In the genomic region with DNA sequence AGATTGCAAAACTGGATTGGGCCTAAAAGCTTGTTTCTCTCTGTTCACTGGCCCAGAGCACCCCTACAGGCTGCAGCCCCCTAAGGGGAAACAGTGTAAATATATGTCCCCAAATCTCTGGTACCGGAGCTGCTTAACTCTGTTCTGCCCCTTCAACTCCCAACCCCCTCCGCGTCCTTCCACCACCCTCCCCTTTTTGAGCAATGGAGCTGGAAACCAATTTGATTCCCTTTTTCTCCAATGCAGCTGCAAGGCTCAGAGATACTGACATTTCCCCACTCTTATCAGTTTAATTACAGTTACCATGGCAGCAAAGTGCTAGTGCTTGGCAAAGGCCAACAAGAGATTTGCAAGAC, we compare ENCODE assay signal across 9 mouse cellular contexts.
DNase-seq lines count a peak whose midpoint lies in the region; ATAC-seq and TF ChIP-seq lines count a peak whose summit lies in the region.
"Had no signal": no experiment of that assay in that cellular context is flagged by ENCODE, and none has a peak within 500 bp of the region (broad histone marks: within the 10 kb centered on the region; RNA-seq: fewer than 3 reads in every experiment).

No protein-coding gene starts in this region.

- no peak for TF ChIP-seq EP300 in heart, postnatal 0 days (IDR thresholded peaks at IDR 0.05; ENCODE audit: low read depth)

- 0 out of 2 replicates have a peak, but pooled peaks cover 8% of the 10 kb centered on the region for H3K27me3 ChIP-seq in heart, postnatal 0 days (ENCODE audit: control insufficient read depth, insufficient read depth, low read length)
- H3K27me3 ChIP-seq in hindbrain, embryonic 13.5 days, result peaks cover 5% of the 10 kb centered on the region
- no peaks in the 10 kb centered on the region for H3K27me3 ChIP-seq in midbrain, embryonic 16.5 days (ENCODE audit: control insufficient read depth, insufficient read depth, low read depth, low read length)

- peaks cover 13% of the 10 kb centered on the region; the same call in 1 of the 2 replicates for H3K4me1 ChIP-seq in heart, postnatal 0 days (ENCODE audit: control insufficient read depth, insufficient read depth)
- peaks cover 62% of the 10 kb centered on the region for H3K4me1 ChIP-seq in hindbrain, embryonic 13.5 days (replicated peaks)
- H3K4me1 ChIP-seq in midbrain, embryonic 16.5 days (ENCODE audit: control insufficient read depth, insufficient read depth, low read length), result peaks cover 18% of the 10 kb centered on the region

- peak overlapping the region; percentile 67; the same call in 1 of the 2 replicates for H3K4me2 ChIP-seq in heart, postnatal 0 days (ENCODE audit: low read depth, low read length)
- H3K4me2 ChIP-seq in hindbrain, embryonic 13.5 days, result peak overlapping the region; percentile 78
- H3K4me2 ChIP-seq in midbrain, embryonic 16.5 days (ENCODE audit: low read length), result peak overlapping the region; percentile 57

- H3K27ac ChIP-seq in heart, postnatal 0 days (ENCODE audit: low read depth), result no peak overlapping the region
- peak overlapping the region; percentile 91 for H3K27ac ChIP-seq in hindbrain, embryonic 13.5 days
- peak overlapping the region; percentile 85 for H3K27ac ChIP-seq in midbrain, embryonic 16.5 days (ENCODE audit: low read length)
- H3K27ac ChIP-seq: macrophage had no signal

- H3K9ac ChIP-seq in heart, postnatal 0 days (replicated peaks; ENCODE audit: low read depth, low read length), result no peak overlapping the region
- peak overlapping the region; percentile 73 for H3K9ac ChIP-seq in hindbrain, embryonic 13.5 days
- H3K9ac ChIP-seq in midbrain, embryonic 16.5 days (ENCODE audit: low read depth, low read length), result peak overlapping the region; percentile 69

- H3K4me3 ChIP-seq in heart, postnatal 0 days (ENCODE audit: low read depth, low read length), result no peak overlapping the region; the same call in 1 of the 2 replicates
- H3K4me3 ChIP-seq in hindbrain, embryonic 13.5 days, result peak overlapping the region; percentile 51
- H3K4me3 ChIP-seq in midbrain, embryonic 16.5 days (ENCODE audit: low read depth, low read length), result peak overlapping the region; percentile 58

- 7% methylated on average over 3 of the region's 3 CpGs for WGBS in heart, postnatal 0 days
- WGBS in hindbrain, embryonic 13.5 days, result 4% methylated on average over 3 of the region's 3 CpGs
- 2% methylated on average over 3 of the region's 3 CpGs for WGBS in midbrain, embryonic 16.5 days

- H3K9me3 ChIP-seq in heart, postnatal 0 days (replicated peaks; ENCODE audit: control insufficient read depth, low read length), result no peaks in the 10 kb centered on the region
- no peaks in the 10 kb centered on the region for H3K9me3 ChIP-seq in hindbrain, embryonic 13.5 days
- H3K9me3 ChIP-seq in midbrain, embryonic 16.5 days (replicated peaks; ENCODE audit: control insufficient read depth, low read length, poor library complexity, severe bottlenecking), result no peaks in the 10 kb centered on the region

- TF ChIP-seq CTCF in heart, postnatal 0 days (IDR thresholded peaks at IDR 0.05; ENCODE audit: low read depth), result no peak

- ATAC-seq in heart, postnatal 0 days (ENCODE audit: insufficient read depth, low read depth), result no peak
- peak; percentile 47 for ATAC-seq in hindbrain, embryonic 13.5 days (ENCODE audit: low FRiP score)
- peak; percentile 49 for ATAC-seq in midbrain, embryonic 16.5 days
- no peak for ATAC-seq in CD4-positive, CD25-positive, alpha-beta regulatory T cell, adult 4 months

- H3K36me3 ChIP-seq in heart, postnatal 0 days (replicated peaks; ENCODE audit: control insufficient read depth, insufficient read depth, low read length), result no peaks in the 10 kb centered on the region
- H3K36me3 ChIP-seq in hindbrain, embryonic 13.5 days, result no peaks in the 10 kb centered on the region; the same call in 1 of the 2 replicates
- H3K36me3 ChIP-seq in midbrain, embryonic 16.5 days (ENCODE audit: control insufficient read depth, insufficient read depth, low read length), result peaks cover 4% of the 10 kb centered on the region; the same call in 1 of the 2 replicates

- DNase-seq in heart, postnatal 0 days (ENCODE audit: low spot score), result peak; percentile 17
- no peak for DNase-seq in heart, adult 8-10 months (ENCODE audit: low spot score)
- peak; percentile 65 for DNase-seq in embryo, embryonic 10.5 days (ENCODE audit: low spot score)
- no peak for DNase-seq in urinary bladder, postnatal 10 days (ENCODE audit: low spot score)
- no peak for DNase-seq in ovary, postnatal 10 days (ENCODE audit: low spot score)

Comparison
In these comparisons a context has a peak if more than half of its experiments do, and no peak if none do; other contexts are left out.
1. DNase-seq: peak in heart, postnatal 0 days (single experiment) and embryo, embryonic 10.5 days (single experiment); none in heart, adult 8-10 months (single experiment), urinary bladder, postnatal 10 days (single experiment) and ovary, postnatal 10 days (single experiment).
2. ATAC-seq: peak in hindbrain, embryonic 13.5 days (single experiment) and midbrain, embryonic 16.5 days (single experiment); none in heart, postnatal 0 days (single experiment) and CD4-positive, CD25-positive, alpha-beta regulatory T cell, adult 4 months (single experiment).
3. Peak in every context shown above with its lines, with median percentiles within 50 percentile points of each other: H3K4me2 ChIP-seq.